Mouse (Mus musculus) cerebellum, postnatal 36 days (tissue): ENCODE data around the gene 4931414P19Rik.
"Not testable (repeated sequence)": the region's sequence is repeated elsewhere in the genome, so short reads cannot be mapped to it uniquely, and the experiment has no call there.

Experiments
- DNase-seq, 2 experiments: peaks; one replicate each; pipeline ENCODE4 v3.0.0; 2021 to 2022; ENCODE audit warnings: mixed read lengths in 2 of 2

The 4931414P19Rik gene

DNA sequence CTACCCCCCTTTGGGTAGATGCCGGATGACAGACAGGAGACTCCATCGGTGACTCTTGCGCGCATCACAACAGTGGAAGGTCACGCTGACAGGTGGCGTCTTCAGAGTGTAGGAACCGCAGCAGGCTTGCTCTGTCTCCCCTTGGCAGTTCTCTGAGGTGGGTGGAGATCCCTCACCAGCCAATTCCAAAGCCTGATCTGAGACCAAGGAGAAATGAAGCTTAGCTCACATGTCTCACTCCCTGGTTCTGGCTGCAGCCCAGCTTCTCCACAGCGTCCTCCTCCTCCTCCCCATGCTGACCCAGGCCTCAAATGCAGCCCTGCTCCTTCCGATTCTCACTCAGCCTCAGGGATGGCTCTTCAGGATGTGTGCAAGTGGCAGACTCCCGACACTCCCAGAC lies 19.2 kb upstream of the 4931414P19Rik start:
- no peak for DNase-seq

DNA sequence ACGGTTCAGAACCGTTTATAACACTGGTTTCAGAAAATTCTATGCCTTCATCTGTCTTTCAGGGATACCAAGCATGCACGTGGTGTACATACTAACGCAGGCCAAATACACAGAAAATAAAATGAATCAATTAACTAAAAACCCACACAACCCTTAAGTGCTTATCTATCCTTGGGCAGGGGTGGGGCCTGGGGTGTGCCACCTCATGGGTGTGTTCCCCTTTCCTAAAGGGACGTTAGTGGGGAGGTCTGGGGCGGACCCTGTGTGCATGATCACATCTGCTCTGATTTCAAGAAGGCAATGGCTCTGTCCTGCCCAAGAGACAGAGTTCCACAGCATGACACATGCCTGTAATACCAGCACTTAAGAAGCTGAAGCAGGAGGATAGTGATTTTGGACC lies 17.5 kb upstream of the 4931414P19Rik start:
- DNase-seq, result no peak

DNA sequence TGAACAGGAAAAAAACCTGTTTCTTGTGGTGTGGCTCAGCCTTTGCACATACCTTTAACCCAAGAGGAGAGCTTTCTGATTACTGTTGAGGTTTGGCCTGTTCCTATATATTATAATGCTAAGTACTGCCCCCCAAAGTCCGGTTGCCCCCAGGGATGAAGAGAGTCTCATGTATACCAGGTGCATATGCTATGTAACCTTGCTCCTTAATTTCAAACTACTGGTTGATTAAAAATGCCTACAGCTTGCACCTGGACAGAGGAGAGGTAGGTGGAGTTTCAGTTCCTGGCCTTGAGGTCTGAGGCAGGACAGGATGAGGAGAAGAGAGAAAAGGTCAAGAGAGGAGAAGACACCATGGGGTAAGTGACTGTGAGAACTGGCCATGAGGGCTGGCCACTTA lies 15.3 kb upstream of the 4931414P19Rik start, which contains the start of gene Psmb11:
Psmb11 (plus strand) TSS at position 301 of the 400 bp plus-strand sequence.
- no peak for DNase-seq

DNA sequence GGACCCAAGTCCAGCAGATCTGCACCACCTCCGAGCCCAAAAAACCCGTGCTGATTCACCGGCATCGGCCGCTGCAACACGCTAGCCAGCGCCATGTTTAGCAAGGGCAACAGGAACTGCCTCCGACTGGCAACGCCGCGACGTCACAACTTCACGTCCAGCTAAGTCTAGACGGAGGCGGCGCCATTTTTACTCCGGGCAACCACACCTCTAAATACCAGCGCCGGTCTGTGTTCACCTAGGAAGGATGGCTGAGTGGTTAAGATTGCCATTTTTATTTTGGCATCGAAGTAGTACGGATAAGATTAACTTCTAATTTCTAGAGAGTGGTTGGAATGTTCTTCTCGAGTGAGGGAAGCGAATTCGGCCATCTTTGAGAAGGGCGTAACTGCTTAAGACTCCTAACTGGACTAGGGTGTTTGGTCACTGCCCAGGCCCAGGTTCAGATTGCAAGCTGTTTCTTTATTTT lies 12.1 kb upstream of the 4931414P19Rik start, which contains the start of gene Psmb5:
Psmb5 (minus strand) TSS at position 126 of the 469 bp plus-strand sequence.
- peak; percentile 85 to 91 for DNase-seq

DNA sequence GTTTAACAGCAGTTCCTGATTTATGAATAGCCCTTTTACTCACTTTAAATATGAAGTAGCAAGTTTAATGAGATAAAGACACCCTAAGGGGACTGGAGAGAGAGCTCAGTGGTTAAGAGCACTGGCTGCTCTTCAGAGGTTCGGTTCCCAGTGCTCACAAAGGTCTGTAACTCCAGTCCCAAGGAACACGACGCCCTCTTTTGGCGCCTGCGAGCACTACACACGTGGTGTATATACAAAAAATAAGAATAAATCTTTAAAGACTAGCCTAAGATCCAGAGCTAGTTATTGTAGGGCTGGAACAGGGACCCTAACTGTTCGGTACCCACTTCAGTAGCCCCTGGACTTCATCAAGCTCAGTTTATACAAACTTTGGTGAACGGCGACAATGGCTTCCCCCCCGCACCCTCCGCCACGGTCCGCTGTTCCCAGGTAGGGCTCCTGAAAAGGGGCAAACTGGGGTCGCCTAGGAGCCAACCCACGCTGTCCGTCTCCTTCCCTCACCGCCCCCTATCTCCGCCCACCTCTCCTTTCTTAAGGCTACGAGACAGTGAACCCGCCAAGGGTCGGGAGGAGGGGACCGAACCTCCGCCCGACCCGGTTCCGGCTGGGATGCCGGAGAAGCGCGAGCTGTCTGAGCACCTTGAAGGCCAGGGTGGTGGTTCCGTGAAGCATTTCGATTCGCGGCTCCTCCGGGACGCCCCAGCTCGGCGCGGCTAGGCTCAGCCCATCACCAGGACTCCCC lies 11.5 kb upstream of the 4931414P19Rik start:
- DNase-seq, result no peak

DNA sequence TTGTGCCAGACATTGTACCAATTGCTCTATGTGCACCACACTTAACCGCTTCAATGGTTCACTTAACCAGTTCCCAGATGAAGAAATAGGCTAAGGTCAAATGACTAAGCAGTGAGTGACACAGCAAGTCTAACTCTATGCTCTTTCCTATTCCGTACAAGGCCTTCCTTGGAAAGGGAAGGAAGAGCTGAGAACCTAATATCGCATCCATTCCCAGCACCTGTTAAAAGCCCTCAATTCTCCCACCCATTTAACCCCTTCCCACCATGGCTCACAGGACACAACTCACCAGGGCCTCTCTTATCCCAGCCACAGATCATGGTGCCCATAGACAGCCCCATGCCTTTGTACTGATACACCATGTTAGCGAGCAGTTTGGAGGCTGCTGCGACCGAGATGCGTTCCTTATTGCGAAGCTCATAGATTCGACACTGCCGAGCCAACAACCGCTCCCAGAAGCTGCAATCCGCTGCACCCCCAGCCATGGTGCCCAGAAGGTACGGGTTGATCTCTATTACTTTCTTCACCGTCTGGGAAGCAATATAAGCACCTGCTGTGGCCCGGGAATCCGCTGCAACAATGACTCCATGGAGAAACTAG lies 10.5 kb upstream of the 4931414P19Rik start:
- DNase-seq, result no peak

DNA sequence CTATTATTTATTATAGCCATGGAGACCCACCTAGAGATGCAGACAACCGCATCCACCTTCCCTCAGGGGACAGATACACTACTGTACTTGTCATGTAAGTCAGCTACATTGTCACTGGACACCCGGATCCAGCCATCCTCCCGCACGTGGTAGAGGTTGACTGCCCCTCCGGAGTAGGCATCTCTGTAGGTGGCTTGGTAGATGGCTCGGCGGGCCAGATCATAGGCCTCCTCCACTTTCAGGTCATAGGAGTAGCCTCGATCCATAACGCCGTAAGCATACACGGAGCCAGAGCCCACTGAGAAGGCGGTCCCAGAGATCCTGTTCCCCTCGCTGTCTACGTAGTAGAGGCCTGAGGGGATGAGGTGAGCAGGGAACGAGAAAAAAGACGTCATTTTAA lies 8.3 kb upstream of the 4931414P19Rik start:
- DNase-seq, result not testable (repeated sequence)

DNA sequence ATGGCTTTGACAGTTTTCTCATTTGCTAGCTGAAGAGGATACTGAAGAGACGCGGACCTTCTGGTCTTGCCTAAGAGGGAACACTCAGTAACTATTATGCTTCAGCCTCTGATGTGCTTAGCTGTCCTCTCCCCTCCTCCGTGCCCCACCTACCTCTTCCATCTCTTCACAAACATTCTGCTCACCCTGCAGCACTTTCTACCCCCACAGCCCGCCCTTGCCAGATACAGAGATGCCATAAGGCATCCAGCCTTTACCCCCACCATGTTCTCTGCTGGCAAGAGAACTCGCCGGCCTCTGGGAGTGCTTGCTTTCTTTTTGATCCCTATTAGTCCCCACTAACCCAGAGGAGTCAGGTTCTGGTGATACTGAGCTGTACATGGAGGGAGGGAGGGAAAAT lies 4.9 kb upstream of the 4931414P19Rik start:
- DNase-seq, result no peak

DNA sequence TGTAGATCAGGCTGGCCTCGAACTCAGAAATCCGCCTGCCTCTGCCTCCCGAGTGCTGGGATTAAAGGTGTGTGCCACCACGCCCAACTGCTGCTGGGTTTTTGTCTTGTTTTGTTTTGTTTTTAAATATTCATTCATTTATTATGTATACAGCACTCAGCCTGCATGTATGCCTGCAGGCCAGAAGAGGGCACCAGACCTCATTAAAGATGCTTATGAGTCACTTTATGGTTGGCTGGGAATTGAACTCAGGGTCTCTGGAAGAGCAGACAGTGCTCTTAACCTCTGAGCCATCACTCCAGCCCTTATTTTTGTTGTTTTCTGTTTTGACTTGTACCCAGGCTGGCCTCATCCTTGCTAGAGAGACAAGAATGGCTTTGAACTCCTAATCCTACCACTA lies 4.2 kb upstream of the 4931414P19Rik start:
- DNase-seq, result no peak

DNA sequence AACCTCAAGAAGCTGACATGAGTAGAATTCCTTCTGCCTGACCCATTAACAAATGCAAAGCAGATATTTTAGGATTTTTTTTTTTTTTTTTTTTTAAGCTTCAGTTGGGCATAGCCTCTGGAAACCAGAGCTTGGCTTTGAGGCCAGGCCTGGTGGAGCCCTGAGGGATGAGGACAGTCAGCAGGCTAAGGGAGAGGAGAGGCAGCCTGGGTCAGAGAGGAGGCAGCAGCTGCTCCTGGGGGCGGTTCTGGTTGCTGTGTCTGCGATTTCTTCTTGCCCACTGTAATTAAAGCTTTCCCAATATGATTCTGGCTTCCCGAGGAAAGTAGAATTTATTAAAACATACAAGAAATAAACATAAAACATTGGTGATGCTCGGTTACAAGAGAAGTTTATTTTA lies 3.5 kb upstream of the 4931414P19Rik start:
- DNase-seq, result no peak

DNA sequence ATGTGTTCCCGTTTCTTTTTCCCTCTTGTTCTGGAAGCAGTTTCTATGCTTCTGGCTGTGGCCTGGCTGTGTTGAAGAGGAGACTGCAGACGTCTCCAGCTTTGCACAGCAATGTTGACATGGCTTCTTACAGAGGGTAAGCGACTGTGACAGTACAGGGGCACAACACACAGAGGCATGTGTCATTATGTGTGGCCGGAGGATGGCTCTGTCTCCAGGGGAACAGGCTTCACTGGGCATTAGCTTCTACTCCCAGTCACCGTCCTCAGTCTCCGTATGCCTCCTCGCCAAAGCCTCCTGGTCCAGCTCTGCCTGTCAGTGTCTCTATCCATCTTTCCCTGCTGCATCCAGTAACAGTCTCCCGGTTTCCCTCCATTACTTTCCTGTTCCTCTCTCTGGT lies 1.4 kb upstream of the 4931414P19Rik start:
- DNase-seq, result no peak

DNA sequence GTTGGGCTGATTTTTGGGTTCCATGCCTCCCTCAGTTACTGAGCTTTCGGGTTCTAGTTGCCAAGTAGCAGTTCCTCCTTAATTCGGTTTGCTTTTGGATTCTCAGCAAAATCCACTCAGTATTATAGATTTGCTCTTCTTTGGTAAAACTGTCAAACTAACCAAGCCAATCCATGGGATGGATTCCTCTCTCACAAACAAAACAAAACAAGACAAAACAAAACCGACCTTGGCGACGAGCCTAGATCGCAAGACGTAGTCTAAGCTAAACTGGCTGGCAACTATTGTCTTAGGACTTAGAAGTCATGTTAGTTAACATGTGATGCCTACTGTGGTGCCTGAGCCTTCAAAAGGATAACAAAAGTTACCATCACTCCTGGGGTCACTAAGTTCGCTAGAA lies 2.1 kb downstream of the 4931414P19Rik start:
- DNase-seq, result no peak

DNA sequence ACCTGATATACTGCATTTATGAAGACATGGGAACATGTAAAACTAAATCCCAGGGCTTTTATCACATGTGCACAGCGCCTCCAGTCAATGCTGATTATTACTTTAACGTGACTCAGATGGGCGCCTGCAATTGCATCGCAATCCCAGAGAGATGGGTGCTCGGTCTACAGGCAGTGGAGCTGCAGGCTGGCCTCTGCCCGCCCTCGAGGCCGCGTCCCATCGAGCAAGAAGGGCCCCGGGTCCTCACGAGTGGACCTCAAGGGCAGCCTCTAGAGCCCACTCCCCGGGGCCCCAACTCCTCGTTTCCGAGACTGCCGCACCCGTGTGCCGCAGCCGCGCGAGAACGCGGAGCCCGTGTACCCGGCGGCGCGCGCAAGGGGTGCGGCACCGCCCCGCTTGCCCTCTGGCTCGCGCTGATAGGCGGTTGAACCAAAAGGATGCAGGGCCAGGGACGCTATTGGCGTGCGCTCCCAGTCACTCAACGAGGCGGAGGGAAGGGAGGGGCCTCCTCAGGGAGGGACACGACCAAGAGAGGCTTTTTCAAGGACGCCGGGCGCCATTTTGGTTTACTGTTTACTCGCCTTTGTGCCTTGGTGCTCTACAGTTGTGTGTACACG lies 2.6 kb downstream of the 4931414P19Rik start:
- DNase-seq, result peak; percentile 94 to 97

DNA sequence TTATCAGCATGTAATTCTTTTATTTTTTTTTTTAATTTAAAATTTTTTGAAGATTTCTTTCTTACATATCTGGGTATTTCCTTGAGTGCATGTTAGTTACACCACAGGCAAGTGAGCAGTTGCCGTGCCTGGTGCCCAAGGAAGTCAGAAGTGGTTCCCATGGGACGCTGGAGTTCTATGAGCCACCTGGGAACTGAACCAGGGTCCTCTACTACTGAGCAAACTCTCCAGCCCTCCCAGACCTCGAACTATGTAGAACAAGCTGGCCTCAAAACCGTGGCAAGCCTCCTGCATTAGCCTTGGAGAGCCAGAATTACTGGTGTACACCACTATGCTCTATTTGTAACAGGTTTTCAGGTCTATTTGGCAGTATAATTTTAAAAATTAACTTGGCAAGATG lies 3.2 kb downstream of the 4931414P19Rik start:
- no peak for DNase-seq

DNA sequence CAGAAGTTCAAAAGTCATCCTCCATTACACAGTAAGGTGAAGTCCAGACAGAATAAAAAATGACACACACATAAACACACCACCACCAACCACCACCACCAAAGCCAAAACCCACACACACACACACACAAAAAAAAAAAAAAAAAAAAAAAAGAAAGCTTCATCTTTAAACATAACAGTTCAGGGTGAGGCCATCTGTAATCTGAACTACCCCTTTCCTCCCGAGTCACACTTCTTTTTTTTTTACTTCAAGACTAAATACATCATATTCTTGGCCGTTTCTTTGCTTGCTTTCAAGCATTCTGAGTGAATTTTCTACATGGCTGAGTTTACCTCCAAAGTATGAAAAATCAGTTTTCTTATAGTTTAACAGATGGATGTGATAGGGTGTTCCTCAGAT lies 4.2 kb downstream of the 4931414P19Rik start:
- no peak for DNase-seq

DNA sequence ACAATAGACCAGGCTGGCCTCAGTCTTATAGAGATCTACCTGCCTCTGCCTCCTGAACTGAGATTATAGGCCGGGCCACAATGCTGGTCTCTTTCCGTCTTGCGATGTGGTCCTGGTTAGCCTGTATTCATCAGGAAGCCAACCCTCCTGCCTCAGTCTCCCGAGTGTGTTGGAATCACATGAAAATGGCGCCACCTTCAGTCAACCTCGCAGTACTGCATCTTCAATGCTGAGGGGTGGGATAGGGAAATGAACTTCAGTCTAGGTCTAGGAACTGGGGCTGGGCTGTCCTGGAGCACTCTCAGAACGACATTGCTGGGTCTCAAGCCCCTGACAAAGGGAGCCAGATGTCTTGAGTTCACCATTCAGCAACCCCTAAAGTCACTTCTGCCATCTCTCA lies 8.7 kb downstream of the 4931414P19Rik start:
- no peak for DNase-seq

DNA sequence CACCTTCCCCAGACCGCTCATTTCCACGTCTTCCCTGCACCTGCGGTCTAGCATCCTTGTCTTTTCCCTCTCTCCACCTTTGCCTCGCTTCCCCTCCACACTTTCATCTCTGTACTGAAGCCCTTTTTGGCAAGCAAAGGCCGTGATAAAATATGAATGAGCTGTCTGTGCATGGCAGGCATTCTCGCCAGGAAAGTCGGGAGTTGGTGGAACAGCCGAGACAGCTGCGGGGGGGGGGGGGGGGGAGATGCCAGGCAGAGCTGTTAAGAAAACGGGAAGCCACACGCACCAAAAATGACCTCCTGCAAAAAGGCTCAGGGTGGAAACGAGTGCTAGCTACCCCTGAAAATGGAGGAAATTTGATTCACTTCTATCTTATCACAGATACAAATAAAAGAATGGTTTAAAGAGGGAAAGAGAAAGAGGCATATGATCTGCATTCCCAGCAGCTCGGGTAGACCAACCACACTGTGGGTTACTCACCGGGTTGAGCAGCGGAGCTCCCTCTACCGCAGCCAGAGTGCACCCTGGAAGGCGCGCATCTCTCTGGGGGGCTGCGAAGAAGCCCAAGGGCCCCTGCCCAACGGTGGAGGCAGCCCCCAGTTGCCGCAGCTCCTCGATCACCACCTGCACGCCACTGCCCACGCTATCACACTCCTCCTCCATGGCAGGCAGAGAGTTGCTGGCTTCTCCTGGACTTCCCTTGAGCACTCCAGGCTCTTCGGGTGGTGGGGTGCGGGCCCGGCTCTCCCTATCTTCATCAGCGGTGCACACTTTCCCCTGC lies 11.0 kb downstream of the 4931414P19Rik start:
- no peak for DNase-seq

DNA sequence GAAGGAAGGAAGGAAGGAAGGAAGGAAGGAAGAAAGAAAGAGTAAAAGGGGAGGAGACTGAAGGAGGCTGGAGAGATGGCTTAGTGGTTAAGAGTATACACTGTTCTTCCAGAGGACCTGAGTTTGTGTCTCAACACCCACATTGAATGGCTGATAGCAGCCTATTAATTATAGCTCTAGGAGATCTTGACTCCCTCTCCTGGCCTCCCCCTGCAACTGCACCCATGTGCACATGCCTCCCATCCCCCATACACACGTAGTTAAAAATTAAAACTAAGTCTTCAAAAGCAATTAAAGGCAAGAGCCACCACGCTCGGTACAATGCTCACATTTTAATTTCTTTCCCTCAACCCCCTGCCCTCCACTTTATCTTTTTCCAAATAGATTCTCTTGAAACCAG lies 11.7 kb downstream of the 4931414P19Rik start:
- DNase-seq, result no peak

DNA sequence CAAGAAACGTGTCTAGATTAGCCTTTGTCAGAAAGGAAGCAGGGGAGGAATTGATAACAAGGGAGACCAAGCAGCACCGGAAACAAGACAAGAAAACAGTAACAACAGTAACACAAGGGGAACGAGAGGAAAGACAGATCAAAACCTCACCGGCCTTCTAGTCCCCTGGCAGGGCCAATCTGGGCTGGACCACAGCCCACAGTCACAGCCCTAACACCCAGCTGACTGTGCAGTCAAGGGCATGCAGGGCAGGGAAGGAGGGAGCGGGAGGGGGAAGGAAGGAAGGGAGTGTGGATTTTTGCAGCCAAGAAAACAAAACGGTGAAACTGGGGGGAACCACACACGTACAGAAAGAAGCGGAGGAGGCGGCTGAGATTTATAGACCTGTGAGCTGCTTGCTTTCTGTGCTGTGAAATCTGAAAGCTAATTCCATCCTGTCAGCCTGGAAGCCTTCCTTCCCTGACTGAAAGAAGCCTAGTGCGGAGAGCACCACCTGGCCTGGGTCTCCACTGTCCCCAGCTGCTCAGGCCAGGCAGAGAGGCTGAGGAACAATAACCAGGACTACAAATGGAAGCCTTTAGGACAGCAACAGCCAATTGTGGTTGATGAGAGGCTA lies 13.4 kb downstream of the 4931414P19Rik start:
- DNase-seq, result no peak

DNA sequence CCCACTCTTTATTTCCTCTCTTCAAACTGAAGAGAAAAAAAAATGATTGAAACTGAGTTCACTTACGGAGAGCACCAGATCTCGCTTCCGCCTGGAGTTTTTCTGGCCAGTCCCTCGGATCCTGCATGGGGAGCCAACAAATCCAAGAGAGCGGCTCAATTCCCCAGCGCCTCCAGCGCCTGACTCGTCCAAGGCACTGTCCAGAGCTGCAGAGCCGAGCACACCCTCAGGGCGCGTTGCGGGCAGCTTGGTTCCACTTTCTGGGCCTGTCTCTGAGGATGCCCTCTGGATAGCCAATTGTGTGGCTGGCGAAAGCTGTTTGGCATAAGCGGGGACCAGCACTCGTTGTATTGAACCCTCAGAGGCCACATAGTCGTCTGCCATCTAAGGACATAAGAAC lies 14.7 kb downstream of the 4931414P19Rik start:
- no peak for DNase-seq

DNA sequence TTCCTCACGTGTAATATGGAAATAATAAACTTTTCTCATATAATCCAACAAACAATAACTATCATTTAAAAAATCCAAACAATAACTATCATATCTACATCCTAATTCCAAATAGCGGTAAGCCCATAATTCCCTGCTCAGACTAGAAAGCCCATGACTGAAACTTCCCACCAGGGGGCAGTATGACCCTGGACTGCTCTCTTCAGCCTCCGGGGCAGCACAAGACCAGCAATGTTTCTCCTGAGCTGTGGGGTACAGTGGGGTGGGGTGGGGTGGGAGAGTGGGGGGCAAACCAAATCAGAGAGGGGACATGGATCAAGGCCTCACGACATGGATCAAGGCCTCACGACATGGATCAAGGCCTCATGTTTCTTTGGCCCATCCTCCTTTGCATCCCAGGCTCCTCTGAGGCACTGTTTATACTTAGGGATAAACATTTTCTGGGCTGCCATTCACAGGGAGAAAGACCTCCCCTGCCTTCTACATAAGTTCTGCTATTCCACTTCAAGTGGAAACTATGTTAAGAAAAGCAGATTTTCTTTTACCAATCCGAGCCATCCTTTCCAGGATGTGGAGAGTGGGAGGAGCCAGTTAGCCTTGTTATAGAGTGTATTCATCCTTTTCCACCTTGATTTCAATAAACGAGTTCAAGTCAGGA lies 22.0 kb downstream of the 4931414P19Rik start:
- DNase-seq, result peak; percentile 67

DNA sequence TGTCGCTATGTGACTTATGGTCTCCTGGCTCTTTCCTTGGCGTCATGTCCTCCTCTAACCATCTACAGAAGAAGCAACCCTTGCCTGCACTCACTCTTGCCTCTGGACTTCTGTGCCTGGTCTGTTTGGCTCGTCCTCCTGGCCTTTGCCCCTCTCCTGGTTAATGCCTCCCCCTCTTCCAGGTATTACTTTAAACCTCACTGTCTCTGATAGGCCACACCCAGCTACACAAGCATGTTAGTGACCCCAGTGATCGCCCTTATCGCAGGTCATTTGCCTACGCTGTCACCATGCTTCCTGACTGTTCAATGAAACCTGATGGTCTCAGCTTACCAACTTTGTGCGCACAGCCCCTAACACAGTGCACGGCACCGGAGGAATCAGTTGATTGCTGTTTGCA lies 23.3 kb downstream of the 4931414P19Rik start:
- DNase-seq, result no peak
